Mouse (Mus musculus) embryonic facial prominence, embryonic 13.5 days (tissue): ENCODE measurements around the gene Polr2i. TPM values are rescaled to one million over a fixed set of nuclear protein-coding genes. Genes with fewer than 3 reads are reported as not detected.
"Not testable (repeated sequence)": the region's sequence is repeated elsewhere in the genome, so short reads cannot be mapped to it uniquely, and the experiment has no call there.

ENCODE experiments used
- ATAC-seq: fragments of 200-750 bp; cut with Nextera tagmentation; 2 replicates; pipeline ENCODE4 v1.8.0; 2017; ENCODE audit warnings: low read depth; ENCODE audit not compliant: insufficient number of reproducible peaks, insufficient read depth, low FRiP score, low TSS enrichment
- H3K27ac ChIP-seq: fragments of 300-500 bp; sonication (generic); 2 replicates; pipeline ENCODE4 v1.5.1; 2015; ENCODE audit warnings: moderate library complexity, mild to moderate bottlenecking, inconsistent platforms
- H3K27me3 ChIP-seq: fragments of 300-500 bp; sonication (generic); 2 replicates; pipeline ENCODE4 v1.6.1; 2015; ENCODE audit warnings: mild to moderate bottlenecking, inconsistent platforms
- H3K36me3 ChIP-seq: fragments of 300-500 bp; sonication (generic); 2 replicates; pipeline ENCODE4 v1.6.1; 2015; ENCODE audit warnings: mild to moderate bottlenecking, inconsistent platforms
- H3K4me1 ChIP-seq: fragments of 300-500 bp; sonication (generic); 2 replicates; pipeline ENCODE4 v1.6.1; 2015; ENCODE audit warnings: inconsistent platforms
- H3K4me2 ChIP-seq: fragments of 300-500 bp; sonication (generic); 2 replicates; pipeline ENCODE4 v1.6.1; 2015; ENCODE audit warnings: moderate library complexity, mild to moderate bottlenecking, inconsistent platforms
- H3K4me3 ChIP-seq: fragments of 300-500 bp; sonication (generic); 2 replicates; pipeline ENCODE4 v1.5.1; 2015; ENCODE audit warnings: mild to moderate bottlenecking, inconsistent platforms
- H3K9ac ChIP-seq: fragments of 300-500 bp; sonication (generic); 2 replicates; pipeline ENCODE4 v1.6.1; 2015; ENCODE audit warnings: mild to moderate bottlenecking, inconsistent platforms
- H3K9me3 ChIP-seq: fragments of 300-500 bp; sonication (generic); 2 replicates; pipeline ENCODE4 v1.6.1; 2016; ENCODE audit warnings: inconsistent platforms
- WGBS: fragments of 180-500 bp; shearing (Covaris S2); methylation state at CpG from one replicate; pipeline ENCODE4 v1.1.7; 2015; ENCODE audit warnings: mixed read lengths; 5-methylcytosine and 5-hydroxymethylcytosine counted together
- polyA plus RNA-seq: library from polyadenylated mRNA; unstranded; fragments of >200 nt; fragmentation: Nextera tagmentation; extraction: Ambion mirVana; gene quantifications from 2 replicates; pipeline ENCODE4 v1.2.1, GENCODE M21; 2015

Polr2i gene
- polyA plus RNA-seq, 1 experiment from 2014 or later = 180 TPM

DNA sequence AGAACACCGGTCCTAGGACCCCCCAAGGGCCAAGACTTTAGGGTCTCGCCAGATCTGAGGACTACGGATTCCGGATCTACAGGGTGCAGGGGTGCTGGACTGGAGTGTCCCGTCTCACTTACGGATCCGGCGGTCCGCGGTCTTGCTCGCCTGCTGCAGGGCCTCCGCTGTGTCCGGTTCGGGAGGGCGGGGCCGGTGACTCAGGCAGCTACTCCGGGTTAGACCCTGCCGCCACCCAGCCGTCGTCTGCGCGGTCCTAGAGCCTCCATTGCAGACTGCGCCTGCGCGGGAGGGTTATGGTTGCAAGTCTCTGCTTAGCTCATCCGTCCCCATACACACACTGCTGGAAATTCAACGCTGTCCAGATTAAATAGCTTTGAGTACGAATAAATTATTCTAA, 36.9 kb upstream of the Polr2i start:
- under 1% methylated on average over 28 of the region's 28 CpGs for WGBS
- ATAC-seq = peak; percentile 76

DNA sequence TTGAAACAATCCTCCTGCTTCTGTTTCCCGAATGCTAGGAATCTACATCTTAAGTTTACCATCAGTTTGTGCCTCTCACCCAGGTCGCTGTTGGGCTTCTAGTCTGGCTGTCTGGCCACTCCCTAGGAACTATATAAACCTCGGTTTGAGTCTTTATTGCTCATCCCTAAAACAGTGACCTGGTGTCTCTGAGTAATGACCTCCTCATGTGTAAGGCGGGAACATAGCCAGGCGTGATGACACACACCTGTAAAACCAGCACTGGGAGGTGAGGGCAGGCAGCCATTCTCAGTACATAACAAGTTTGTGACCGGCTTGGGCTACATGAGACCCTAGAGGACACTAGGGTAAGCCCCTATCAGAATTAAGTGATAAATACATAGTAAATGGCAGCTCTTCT, 36.3 kb upstream of the Polr2i start:
- peaks cover 21% of the 10 kb centered on the region for H3K4me1 ChIP-seq
- H3K27me3 ChIP-seq = no peaks in the 10 kb centered on the region
- peaks cover 23% of the 10 kb centered on the region for H3K36me3 ChIP-seq
- no peak for ATAC-seq
- no peak overlapping the region for H3K27ac ChIP-seq
- H3K4me2 ChIP-seq = peak overlapping the region; percentile 80
- H3K9me3 ChIP-seq = no peaks in the 10 kb centered on the region
- 69% methylated on average over 6 of the region's 6 CpGs for WGBS
- H3K9ac ChIP-seq = no peak overlapping the region
- peak overlapping the region; percentile 81; the same call in 1 of the 2 replicates for H3K4me3 ChIP-seq

More for the DNA sequence above, 36.9 kb upstream of the Polr2i start:
- peak overlapping the region; percentile 90 for H3K27ac ChIP-seq
- peaks cover 21% of the 10 kb centered on the region for H3K4me1 ChIP-seq
- no peaks in the 10 kb centered on the region for H3K9me3 ChIP-seq
- H3K27me3 ChIP-seq = no peaks in the 10 kb centered on the region
- peak overlapping the region; percentile 81 for H3K4me3 ChIP-seq
- peak overlapping the region; percentile 84 for H3K9ac ChIP-seq
- peaks cover 29% of the 10 kb centered on the region for H3K36me3 ChIP-seq
- peak overlapping the region; percentile 80 for H3K4me2 ChIP-seq

DNA sequence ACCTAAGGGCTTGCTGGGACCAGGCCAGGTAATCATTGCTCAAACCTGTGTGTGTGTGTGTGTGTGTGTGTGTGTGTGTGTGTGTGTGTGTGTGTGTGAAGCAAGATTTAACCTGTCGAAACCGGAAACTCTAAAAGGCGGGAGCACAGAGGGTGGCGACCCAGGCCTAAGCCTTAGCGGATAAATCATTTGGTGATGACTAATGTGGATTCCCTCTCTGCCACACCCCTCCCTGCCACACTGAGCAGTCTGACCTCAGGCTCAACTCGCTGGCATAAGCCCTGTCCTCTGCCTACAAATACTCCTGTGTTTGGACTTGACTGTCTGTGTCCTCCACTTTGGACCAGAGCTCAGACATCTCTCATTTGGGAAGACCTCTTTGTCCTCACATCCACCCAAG, 35.6 kb upstream of the Polr2i start:
- H3K9ac ChIP-seq = no peak overlapping the region
- 74% methylated on average over 6 of the region's 6 CpGs for WGBS
- no peaks in the 10 kb centered on the region for H3K9me3 ChIP-seq
- H3K4me3 ChIP-seq = no peak overlapping the region
- no peak overlapping the region for H3K4me2 ChIP-seq
- no peak for ATAC-seq
- H3K27ac ChIP-seq = no peak overlapping the region
- H3K36me3 ChIP-seq = peaks cover 16% of the 10 kb centered on the region
- H3K27me3 ChIP-seq = no peaks in the 10 kb centered on the region
- H3K4me1 ChIP-seq = peaks cover 21% of the 10 kb centered on the region

DNA sequence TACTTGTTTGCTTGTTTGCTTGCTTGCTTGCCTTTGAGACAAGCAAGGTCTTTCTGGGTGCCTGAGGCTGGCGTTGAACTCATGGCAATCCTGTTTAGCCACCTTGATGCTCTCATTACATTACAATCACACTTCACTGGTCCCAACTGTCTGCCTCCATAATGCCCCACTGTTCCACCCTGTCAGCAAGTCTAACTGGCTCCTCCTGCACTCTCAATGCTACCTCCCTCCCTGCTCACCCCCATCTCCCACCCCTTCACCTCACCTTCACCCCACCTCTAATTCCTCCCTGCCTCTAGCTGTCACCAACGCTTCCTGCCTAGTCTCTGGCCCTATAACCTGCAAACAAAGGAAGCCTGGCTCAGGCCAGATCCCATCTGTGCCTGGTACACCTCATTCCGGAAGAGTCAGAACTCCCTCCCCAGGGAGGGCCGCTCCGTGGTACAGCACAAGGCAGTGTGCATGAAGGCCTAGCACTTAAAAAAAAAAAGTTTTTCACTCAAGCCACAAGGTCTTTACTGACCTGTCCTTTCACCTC, 34.1 kb upstream of the Polr2i start:
- peaks cover 19% of the 10 kb centered on the region for H3K4me1 ChIP-seq
- H3K4me3 ChIP-seq = no peak overlapping the region
- WGBS = 65% methylated on average over 5 of the region's 5 CpGs
- ATAC-seq = no peak
- H3K4me2 ChIP-seq = no peak overlapping the region
- H3K27ac ChIP-seq = no peak overlapping the region
- 0 out of 2 replicates have a peak overlapping the region, but pooled peaks have one; percentile 21 for H3K9ac ChIP-seq
- H3K27me3 ChIP-seq = no peaks in the 10 kb centered on the region
- H3K9me3 ChIP-seq = no peaks in the 10 kb centered on the region
- H3K36me3 ChIP-seq = 0 out of 2 replicates have a peak, but pooled peaks cover 1% of the 10 kb centered on the region

DNA sequence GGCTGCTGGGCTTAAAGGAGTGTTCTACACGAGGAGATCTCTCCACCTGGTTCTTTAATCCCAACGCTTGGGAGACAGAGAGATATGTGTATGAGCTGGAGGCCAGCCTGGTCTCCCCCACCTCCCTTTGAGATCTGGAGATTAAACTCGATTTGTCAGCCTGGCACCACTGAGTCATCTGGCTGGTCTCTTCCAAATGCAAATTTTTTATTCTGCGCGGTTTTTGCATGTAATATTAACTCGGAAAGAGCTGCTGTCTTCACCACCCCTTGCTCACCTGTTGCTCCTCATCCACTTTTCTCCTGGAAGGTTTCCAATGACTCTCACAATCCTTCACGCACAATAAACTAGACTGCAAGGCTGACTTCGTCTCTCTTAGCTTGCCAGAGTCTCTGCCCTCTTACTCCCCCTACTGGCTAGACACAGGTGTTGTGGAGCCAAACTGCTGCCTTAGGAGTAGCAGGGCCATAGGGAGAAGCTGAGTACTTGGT, 33.2 kb upstream of the Polr2i start, which contains the start of gene Capns1:
Capns1 (minus strand) TSS at position 331 of the 491 bp plus-strand sequence.
- H3K9ac ChIP-seq = 0 out of 2 replicates have a peak within 1 kb of the TSS, but pooled peaks have one; percentile 0
- H3K4me3 ChIP-seq = peak within 1 kb of the TSS; percentile 11
- H3K9me3 ChIP-seq = no peaks in the 10 kb centered on the region
- no peaks in the 10 kb centered on the region for H3K27me3 ChIP-seq
- ATAC-seq = no peak
- H3K36me3 ChIP-seq = no peaks in the 10 kb centered on the region
- 4% methylated on average over 8 of the region's 8 CpGs for whole genome bisulfite sequencing
- H3K27ac ChIP-seq = no peak within 1 kb of the TSS
- peaks cover 10% of the 10 kb centered on the region for H3K4me1 ChIP-seq
- peak within 1 kb of the TSS; percentile 39 for H3K4me2 ChIP-seq

DNA sequence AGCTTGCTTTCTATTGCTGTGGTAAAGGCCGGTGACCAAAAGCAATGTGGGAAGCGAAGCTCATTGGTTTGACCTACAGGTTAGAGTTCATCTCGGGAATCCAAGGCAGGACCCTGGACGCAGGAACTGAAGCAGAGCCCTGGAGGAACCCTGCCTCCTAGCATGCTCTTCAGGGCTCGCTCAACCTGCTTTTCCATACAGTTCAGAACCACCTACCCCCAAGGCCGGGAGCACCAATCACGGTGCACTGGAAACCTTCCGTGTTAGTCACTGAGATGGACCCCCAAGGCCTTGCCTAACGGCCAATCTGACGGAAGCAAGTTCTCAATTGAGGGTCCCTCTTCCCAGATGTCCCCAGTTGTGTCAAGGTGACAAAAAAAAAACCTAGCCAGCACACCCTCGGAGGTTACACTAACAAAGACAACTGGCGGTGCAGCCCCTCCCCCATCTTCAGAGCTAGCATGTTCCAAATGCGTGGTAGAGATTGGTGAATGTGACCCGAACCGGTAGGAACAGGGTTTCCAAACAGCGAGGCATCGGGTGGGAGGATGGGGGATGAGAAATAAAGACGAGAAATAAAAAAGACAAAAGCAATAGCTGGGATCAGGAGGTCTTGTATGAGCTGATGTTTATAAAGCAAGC, 32.1 kb upstream of the Polr2i start:
- H3K4me1 ChIP-seq = peaks cover 9% of the 10 kb centered on the region; the same call in 1 of the 2 replicates
- no peak overlapping the region for H3K9ac ChIP-seq
- no peak overlapping the region for H3K4me2 ChIP-seq
- H3K36me3 ChIP-seq = no peaks in the 10 kb centered on the region
- no peaks in the 10 kb centered on the region for H3K27me3 ChIP-seq
- H3K9me3 ChIP-seq = no peaks in the 10 kb centered on the region
- H3K27ac ChIP-seq = no peak overlapping the region
- no peak overlapping the region for H3K4me3 ChIP-seq
- ATAC-seq = no peak
- WGBS = 72% methylated on average over 18 of the region's 18 CpGs

DNA sequence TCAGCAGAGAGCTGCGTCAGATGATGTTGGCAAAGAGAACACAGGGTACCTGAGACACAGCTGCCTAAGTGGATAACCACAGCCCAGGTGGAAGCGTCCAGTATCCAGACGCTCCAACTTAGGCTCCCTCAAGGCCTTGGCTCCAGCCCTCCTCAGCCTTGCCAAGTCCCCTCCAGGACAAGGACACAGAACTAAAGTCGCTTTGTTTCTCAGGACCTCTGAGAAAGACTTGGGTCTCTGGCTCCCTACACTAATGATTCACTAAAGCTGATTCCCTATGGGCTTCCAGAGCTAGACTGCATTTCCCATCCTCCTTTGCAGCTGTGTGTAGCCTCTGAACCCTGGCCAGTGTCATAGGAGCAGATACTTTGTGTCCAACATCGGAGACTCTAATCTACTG, 31.5 kb upstream of the Polr2i start:
- H3K27ac ChIP-seq = no peak overlapping the region
- no peak for ATAC-seq
- WGBS = 68% methylated on average over 5 of the region's 5 CpGs

DNA sequence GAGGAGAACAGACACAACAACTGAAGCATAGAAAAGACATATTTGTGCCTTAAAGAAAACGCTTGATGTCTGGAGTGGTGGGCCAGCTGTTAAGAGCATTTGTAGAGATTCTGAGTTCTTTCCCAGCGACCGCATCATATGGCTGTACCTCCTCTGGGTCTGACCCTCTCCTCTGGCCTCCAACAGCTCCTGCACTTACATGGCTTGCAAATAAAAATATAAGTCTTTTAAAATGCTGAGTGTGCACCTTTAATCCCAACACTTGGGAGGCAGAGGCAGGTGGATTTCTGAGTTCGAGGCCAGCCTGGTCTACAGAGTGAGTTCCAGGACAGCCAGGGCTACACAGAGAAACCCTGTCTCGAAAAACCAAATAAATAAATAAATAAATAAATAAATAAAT, 31.1 kb upstream of the Polr2i start:
- ATAC-seq = not testable (repeated sequence)
- WGBS = 86% methylated on average over 5 of the region's 5 CpGs

More for the DNA sequence above, 31.5 kb upstream of the Polr2i start:
- no peaks in the 10 kb centered on the region for H3K27me3 ChIP-seq
- peaks cover 7% of the 10 kb centered on the region; the same call in 1 of the 2 replicates for H3K4me1 ChIP-seq
- H3K9ac ChIP-seq = no peak overlapping the region
- H3K9me3 ChIP-seq = no peaks in the 10 kb centered on the region
- no peaks in the 10 kb centered on the region for H3K36me3 ChIP-seq
- no peak overlapping the region for H3K4me3 ChIP-seq
- H3K4me2 ChIP-seq = no peak overlapping the region

DNA sequence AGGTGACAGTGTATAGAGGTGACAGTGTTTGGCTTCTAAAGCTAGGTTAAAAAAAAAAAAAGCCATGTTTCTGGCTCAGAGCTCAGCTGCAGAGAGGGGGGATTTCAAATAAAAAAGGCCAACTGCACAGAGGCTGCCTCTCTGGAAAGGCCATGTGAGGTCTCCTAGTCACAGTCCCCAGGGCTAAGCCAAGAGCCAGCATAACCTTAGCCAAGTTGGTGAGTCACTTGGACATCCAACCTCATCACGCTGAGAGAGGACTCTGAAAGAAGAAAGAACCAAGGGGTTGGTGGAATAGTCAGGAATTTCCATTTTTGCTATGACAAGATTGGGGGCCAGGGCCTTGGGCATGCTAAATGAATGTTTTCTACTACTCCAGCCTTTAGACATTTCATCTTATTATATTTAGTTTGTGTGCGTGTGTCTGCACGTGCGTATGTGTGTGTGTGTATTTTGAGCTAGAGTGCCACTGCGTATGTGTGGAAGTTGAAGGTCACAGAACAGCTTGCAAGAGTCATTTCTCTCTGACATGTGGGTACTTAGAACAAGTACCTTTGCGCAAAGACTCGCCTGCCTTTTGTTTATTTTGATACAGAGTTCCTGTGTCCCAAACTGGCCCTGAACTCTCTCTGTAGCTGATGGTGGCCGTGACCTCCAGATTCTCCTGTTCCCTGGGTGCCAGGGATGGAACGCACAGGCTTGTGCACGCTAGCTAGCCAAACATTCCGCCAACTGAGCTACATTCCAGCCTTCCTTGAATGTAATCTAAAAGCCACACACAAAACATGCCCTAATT, 28.7 kb upstream of the Polr2i start:
- Histone ChIP-seq H3K4me2 (no peak overlapping the region), H3K27ac (no peak overlapping the region), H3K4me1 (no peaks in the 10 kb centered on the region), H3K9ac (no peak overlapping the region), H3K4me3 (no peak overlapping the region), H3K27me3 (no peaks in the 10 kb centered on the region), H3K36me3 (no peaks in the 10 kb centered on the region), H3K9me3 (no peaks in the 10 kb centered on the region)
- no peak for ATAC-seq
- WGBS = 78% methylated on average over 11 of the region's 11 CpGs

More for the DNA sequence above, 31.1 kb upstream of the Polr2i start:
- not testable (repeated sequence) for H3K36me3 ChIP-seq, H3K4me3 ChIP-seq, H3K4me1 ChIP-seq, H3K27ac ChIP-seq, H3K27me3 ChIP-seq, H3K9ac ChIP-seq, H3K4me2 ChIP-seq, H3K9me3 ChIP-seq

DNA sequence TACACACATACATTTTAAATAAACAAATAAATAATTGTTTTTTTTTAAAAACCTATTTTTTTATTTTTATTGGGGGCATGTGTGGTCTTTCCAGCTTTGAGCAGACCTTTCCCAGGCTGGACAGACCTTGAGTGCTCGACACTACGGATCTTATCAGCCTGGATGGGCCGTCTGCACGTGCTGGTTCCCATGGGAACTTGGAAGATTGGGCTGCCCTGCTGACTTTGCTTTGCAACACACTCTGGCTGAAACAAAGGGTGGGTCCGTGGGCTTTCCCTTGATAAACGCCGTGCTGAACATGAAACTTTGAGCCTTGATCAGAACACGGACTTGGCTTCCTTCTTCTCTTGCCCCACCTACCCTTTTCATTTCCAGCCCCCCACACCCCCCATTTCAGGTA, 27.4 kb upstream of the Polr2i start:
- H3K36me3 ChIP-seq = no peaks in the 10 kb centered on the region
- H3K4me1 ChIP-seq = no peaks in the 10 kb centered on the region
- no peak overlapping the region for H3K4me3 ChIP-seq
- no peak for ATAC-seq
- H3K27me3 ChIP-seq = no peaks in the 10 kb centered on the region
- 57% methylated on average over 8 of the region's 8 CpGs for WGBS
- no peaks in the 10 kb centered on the region for H3K9me3 ChIP-seq
- no peak overlapping the region for H3K27ac ChIP-seq
- H3K9ac ChIP-seq = no peak overlapping the region
- H3K4me2 ChIP-seq = no peak overlapping the region

DNA sequence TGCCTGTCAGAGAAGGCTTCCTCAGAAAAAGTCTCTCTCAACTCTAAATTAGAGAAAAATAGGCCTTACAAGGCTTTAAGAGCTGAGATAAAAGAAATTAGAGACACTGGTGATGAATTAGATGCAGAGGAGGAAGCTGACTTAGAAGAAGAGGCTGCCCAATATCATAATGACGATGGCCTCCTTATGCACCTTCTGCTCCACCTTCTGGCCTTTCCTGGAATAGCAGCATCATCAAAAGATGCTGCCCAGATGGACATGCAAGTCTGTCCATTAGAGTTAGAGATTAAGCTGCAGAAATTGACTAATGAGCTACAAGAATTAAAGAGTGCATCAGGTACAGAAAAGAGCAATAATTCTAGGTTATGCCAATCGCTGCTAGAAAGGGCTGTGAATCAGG, 26.4 kb upstream of the Polr2i start:
- Histone ChIP-seq H3K27me3 (no peaks in the 10 kb centered on the region), H3K4me1 (no peaks in the 10 kb centered on the region), H3K4me2 (no peak overlapping the region), H3K27ac (no peak overlapping the region), H3K36me3 (no peaks in the 10 kb centered on the region), H3K4me3 (no peak overlapping the region), H3K9ac (no peak overlapping the region), H3K9me3 (no peaks in the 10 kb centered on the region)
- 4% methylated on average over 2 of the region's 2 CpGs for whole genome bisulfite sequencing
- no peak for ATAC-seq
